Mouse (Mus musculus) cerebellum, adult 18-20 months (tissue): ENCODE measurements around the gene Chrna1.

Source experiments
- DNase-seq, 2 experiments: peaks; one replicate each; pipeline ENCODE4 v3.0.0; 2021

Gene Chrna1

DNA sequence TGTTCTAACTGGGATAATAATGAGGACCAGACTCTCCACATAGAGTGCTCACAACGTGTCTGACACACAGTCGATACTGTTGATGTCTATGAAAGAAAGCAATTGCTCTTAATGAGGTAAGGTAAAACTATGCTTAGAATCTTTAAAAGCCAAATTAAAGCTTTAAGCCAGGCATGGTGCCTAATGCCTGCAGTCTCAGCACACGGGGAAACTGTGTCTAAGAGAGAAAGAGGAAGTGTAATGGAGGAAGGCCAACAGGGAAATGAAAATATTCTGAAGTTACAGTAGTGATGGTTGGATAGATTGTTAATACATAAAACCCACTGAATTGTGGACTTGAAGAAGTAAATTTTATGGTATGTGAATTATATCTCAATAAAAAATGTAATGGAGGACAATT lies 25.7 kb downstream of the Chrna1 start:
- no peak for DNase-seq

DNA sequence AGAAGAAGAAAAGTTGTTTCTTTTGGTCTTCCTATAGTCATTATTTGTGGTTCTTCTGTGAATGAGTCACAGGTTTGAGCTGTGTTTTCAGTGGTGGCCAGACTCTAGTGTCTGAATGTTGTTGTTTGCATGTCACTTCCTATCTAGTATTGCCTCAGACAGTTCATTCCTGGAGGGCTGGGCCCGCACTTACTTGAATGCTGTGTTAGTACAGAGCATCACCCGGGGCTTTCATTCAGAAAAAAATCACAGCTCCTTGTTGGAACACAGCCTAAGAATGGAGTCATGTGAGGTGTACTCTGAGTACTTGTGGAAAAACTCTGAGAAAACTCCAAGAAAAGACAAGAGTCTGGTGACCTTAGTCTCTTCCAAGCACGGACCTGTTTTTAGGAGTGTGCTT lies 27.2 kb downstream of the Chrna1 start:
- no peak for DNase-seq

DNA sequence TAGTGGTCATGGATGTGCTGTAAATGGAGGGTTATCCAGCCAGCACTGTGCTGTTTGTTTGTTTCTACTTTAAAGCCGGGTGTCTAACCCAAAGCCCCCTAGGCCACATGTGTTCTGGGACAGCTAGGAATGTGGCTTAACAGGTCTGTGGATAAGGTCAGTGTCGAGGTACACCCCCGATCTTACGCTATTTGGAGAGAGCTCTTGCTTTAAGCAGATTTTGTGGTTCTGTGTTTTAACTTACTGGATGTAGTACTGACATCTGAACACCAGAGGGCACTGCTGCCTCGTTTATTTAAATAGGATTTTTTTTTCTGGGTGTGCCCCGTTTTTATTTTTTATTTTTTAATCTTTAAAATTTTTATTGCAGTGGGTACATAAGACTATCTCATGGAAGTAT lies 29.4 kb downstream of the Chrna1 start:
- peak in 1 of 2 experiments; percentile 22 for DNase-seq

DNA sequence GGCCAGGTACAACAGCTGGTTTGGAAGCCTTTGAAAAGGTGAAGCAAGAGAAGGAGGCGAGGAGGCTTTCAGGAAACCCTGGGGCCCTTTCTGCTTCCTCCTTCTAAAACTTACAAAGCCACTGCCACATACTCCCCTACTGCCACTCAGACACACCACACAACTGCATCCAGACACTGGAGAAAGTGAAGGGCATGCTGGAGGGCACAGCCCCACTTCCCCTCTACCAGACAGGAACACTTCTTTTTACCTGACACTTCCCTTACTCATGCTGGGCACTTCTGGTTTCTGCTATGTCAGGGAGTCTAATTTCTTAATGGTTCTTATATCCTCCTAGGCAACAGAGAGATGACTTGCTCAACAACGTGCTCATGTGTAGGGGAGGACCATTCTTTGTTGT lies 31.6 kb downstream of the Chrna1 start:
- no peak for DNase-seq

DNA sequence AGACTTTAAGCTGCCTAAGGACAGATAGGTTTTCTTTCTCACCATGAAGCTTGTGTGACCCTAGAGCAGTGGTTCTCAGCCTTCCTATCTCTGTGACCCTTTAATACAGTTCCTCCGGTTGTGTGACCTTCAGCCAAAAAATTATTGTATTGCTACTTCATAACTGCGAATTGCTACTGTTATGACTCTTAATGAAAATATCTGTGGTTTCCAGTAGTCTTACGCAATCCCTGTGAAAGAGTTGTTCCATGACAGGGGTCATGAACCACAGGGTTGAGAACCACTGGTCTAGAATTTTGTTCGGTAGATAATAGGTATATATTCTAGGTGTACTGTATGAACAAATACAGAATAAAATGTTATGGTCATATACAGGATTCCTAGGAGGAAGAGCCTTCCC lies 32.9 kb downstream of the Chrna1 start:
- DNase-seq = no peak

GRCm38 (mm10) chr2:73545556-73545955 lies 34.6 kb downstream of the Chrna1 start:
- no peak for DNase-seq

DNA sequence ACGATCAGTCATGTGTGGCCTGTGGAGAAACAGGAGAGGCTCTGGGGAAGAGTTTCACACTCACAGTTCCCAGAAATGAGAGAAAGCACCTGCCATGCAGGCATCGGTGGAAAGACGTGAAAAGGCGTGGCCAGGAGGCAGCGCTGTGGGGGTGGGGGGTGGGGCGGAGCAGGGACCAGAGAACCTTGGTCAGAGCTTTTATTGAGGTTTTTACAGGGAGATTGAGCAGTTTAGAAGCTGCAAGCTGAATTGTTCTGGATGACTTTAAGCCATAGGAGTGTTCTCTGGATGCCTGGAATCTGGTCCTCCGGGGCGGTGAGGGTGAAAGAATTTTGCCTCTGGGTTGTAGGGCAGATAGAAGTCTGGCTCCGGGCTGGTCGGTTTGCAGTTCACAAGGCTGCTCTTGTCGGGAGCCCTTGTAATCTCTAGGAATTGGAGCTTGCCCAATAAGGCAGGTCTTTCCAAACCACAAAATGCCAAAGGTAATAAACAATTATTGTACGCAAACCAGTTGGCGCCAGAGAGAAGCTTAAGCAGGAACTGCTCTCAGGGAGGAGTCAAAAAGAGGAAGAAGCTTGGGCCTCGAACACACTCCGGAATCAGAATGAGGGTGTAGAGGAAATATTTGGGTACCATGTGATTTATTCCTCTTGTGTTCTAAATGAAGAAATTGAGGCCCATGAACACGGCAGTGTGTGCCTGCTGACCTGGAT lies 39.5 kb downstream of the Chrna1 start:
- DNase-seq = no peak

- DNase-seq = no peak
Observed at GRCm38 (mm10) chr2:73539697-73540096, 40.4 kb downstream of the Chrna1 start.

- no peak for DNase-seq
Observed at GRCm38 (mm10) chr2:73539141-73539540, 41.0 kb downstream of the Chrna1 start.

- DNase-seq = no peak
Observed at GRCm38 (mm10) chr2:73538590-73538989, 41.5 kb downstream of the Chrna1 start.

DNA sequence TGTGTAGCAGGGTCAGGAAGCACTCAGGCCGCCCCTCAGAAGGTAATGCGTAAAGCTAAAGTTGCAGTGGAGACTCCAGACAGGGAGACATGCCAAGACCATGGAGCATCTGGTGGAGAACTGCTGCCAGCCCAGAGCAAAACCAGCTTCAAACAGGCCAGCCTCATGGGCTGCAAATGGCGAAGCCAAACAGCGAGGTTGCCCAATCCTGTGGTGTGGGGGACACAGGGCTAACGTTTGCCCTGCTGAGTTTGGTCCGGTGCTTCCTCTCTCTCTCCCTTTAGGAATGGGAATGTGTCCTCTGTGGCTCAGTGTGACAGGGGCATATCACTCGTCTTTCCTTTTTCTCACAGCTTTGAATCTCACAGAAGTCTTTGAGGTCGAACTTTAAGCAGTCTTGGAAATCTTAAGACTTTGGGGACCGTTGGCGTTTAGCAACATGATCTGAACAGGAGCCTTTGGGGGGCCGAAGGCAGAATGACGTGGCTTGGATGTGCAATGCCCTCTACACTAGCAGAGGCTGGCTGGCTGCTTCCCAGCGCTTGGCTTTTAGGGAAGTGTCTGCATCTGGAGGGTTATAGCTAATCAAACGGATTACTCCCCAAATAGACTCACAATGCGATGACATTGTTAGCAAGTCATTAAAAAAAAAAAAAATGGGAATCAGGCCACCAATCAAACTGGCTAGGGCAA lies 43.9 kb downstream of the Chrna1 start:
- DNase-seq = no peak

DNA sequence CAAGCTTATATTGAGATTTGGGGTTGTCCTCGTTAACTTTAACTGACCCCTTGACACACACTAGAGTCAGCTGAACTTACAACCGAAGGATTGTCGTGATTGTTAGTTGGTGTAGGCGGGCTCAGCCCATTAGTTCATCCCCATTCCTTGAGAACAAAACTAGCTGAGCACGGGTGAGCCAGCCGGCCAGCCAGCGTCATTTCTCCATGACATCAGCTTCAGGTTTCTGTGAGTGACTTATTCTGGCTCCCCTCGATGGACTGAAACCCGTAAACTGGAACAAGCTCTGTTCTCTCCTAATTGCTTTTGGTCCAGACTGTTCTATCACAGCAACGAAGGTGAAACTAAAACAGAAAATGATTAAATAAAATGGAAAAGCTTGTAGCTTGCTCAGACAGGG lies 45.4 kb downstream of the Chrna1 start:
- DNase-seq = no peak

DNA sequence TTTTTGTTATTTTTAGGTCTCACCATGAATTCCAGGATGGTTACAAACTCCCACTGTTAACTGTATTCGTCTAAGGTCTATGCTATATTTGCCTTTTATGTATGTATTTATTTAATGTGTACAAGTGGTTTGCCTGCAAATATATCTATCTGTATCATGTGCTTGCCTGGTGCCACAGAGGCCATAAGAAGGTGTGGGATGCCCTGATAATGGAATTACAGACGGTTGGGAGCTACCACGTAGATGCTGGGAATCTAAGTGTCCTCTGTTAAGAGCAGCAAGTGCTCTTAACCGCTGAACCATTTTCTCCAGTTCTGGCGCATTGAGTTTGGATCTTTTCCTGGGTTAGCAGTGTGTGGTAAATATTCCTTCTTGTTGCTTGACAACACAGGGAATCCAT lies 49.7 kb downstream of the Chrna1 start:
- no peak for DNase-seq

- peak; percentile 20 to 29 for DNase-seq
Observed at GRCm38 (mm10) chr2:73529356-73530330, 50.5 kb downstream of the Chrna1 start, which contains the start of gene Wipf1. Wipf1 (minus strand) TSS chr2:73529734.

GRCm38 (mm10) chr2:73528516-73529355 lies 51.4 kb downstream of the Chrna1 start:
- no peak for DNase-seq

GRCm38 (mm10) chr2:73527956-73528355 lies 52.2 kb downstream of the Chrna1 start:
- DNase-seq = no peak

DNA sequence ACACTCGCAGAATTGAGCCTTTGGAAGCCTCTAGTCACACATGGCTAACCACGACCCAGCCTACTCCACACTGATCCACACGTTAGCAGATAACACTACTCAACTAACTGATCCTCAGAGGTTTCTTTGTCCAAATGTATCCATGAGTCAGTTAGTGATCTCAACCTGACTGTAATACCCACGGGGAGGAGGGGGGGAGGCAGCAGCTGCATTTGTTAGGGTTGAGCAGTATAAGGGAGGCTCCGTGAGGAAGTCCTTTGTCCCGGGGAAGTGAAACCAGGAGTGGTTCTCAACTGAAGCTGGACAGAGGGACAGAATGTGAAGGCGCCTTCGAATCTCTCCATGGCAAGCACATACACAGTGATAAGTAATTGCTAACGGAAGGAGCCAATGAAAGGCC lies 53.4 kb downstream of the Chrna1 start:
- DNase-seq = no peak

- DNase-seq = no peak
Observed at GRCm38 (mm10) chr2:73522891-73523290, 57.2 kb downstream of the Chrna1 start.

DNA sequence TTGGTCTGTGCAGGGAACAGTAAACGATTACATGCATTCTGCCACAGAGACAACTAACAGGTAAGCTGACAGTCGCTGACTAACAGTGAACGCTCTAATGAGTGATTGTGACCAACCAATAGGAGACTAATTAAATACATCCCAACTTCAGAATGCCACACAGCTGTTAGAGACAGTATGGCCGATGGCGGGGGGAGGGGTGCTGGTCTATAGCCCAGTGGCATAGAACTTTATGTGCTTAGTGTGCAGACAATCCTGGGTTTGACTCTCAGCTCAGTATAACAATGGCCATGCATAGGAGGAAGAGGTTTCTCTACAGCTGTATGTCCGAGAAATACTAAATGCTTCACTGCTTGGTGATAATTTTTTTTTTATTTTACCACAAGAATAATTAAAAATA lies 57.8 kb downstream of the Chrna1 start:
- DNase-seq = no peak

- DNase-seq = no peak
Observed at GRCm38 (mm10) chr2:73521737-73522136, 58.4 kb downstream of the Chrna1 start.

DNA sequence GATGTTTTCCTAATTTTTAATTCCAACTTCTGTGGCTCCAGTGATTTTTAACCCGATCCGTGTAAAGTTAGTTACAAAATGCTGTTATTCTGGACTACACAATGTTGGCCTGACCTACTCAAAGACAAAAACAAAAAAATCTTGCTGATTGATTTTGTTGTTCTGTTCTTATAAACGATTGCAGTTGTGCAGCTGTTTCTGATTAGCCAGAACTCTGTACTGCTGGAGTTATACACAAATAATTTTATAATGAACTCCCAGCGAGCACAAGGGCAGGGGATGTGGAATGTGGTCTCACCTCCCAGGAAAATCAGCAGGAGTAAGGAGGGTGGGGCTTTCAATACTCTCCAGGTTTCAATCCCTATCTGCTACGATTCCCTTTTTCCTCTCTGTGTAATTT lies 61.2 kb downstream of the Chrna1 start:
- DNase-seq = no peak

- DNase-seq = no peak
Observed at GRCm38 (mm10) chr2:73518311-73518710, 61.8 kb downstream of the Chrna1 start.
